Mouse (Mus musculus): ENCODE data around the gene Kif3c. TPM values are rescaled to one million over a fixed set of nuclear protein-coding genes. Genes with fewer than 3 reads are reported as not detected.

Gene Kif3c
- polyA plus RNA-seq, 1 experiment from 2014 or later: 9.5 TPM

- no peak for ATAC-seq (ENCODE audit: insufficient read depth, low FRiP score, low read depth)
- Histone ChIP-seq H3K9ac (no peak overlapping the region), H3K9me3 (no peaks in the 10 kb centered on the region), H3K27ac (no peak overlapping the region), H3K4me2 (no peak overlapping the region), H3K27me3 (replicated peaks) (no peaks in the 10 kb centered on the region), H3K36me3 (no peaks in the 10 kb centered on the region), H3K4me3 (replicated peaks) (no peak overlapping the region), H3K4me1 (no peaks in the 10 kb centered on the region)
- WGBS: 59% methylated on average over 5 of the region's 5 CpGs
Measured at GRCm38 (mm10) chr12:3350136-3350535, 14.8 kb upstream of the Kif3c start.

GRCm38 (mm10) chr12:3352216-3352615, 12.7 kb upstream of the Kif3c start:
- Histone ChIP-seq H3K36me3 (no peaks in the 10 kb centered on the region), H3K4me1 (no peaks in the 10 kb centered on the region), H3K9me3 (no peaks in the 10 kb centered on the region), H3K4me2 (no peak overlapping the region), H3K27me3 (replicated peaks) (no peaks in the 10 kb centered on the region), H3K4me3 (replicated peaks) (no peak overlapping the region), H3K27ac (no peak overlapping the region), H3K9ac (no peak overlapping the region)
- WGBS: 58% methylated on average over 6 of the region's 6 CpGs
- no peak for ATAC-seq (ENCODE audit: insufficient read depth, low FRiP score, low read depth)

- H3K4me3 ChIP-seq (replicated peaks): no peak overlapping the region
- no peak for ATAC-seq (ENCODE audit: insufficient read depth, low FRiP score, low read depth)
- H3K9me3 ChIP-seq: no peaks in the 10 kb centered on the region
- 78% methylated on average over 8 of the region's 8 CpGs for WGBS
- H3K9ac ChIP-seq: no peak overlapping the region
- H3K36me3 ChIP-seq: no peaks in the 10 kb centered on the region
- no peak overlapping the region for H3K4me2 ChIP-seq
- no peaks in the 10 kb centered on the region for H3K27me3 ChIP-seq (replicated peaks)
- no peaks in the 10 kb centered on the region for H3K4me1 ChIP-seq
- no peak overlapping the region for H3K27ac ChIP-seq
Measured at GRCm38 (mm10) chr12:3355068-3355467, 9.9 kb upstream of the Kif3c start.

- peak overlapping the region; percentile 39 for H3K4me2 ChIP-seq
- ATAC-seq (ENCODE audit: insufficient read depth, low FRiP score, low read depth): no peak
- H3K27me3 ChIP-seq (replicated peaks): no peaks in the 10 kb centered on the region
- WGBS: 59% methylated on average over 16 of the region's 16 CpGs
- 0 out of 2 replicates have a peak overlapping the region, but pooled peaks have one; percentile 0 for H3K4me3 ChIP-seq (replicated peaks)
- no peaks in the 10 kb centered on the region for H3K36me3 ChIP-seq
- H3K27ac ChIP-seq: no peak overlapping the region
- no peaks in the 10 kb centered on the region for H3K9me3 ChIP-seq
- no peak overlapping the region for H3K9ac ChIP-seq
- no peaks in the 10 kb centered on the region for H3K4me1 ChIP-seq
Measured at GRCm38 (mm10) chr12:3356824-3357223, 8.1 kb upstream of the Kif3c start.

GRCm38 (mm10) chr12:3359302-3359701, 5.6 kb upstream of the Kif3c start:
- 22% methylated on average over 3 of the region's 3 CpGs for WGBS

GRCm38 (mm10) chr12:3360043-3360442, 4.9 kb upstream of the Kif3c start:
- Histone ChIP-seq H3K36me3 (no peaks in the 10 kb centered on the region), H3K9ac (no peak overlapping the region), H3K27ac (no peak overlapping the region), H3K4me3 (replicated peaks) (no peak overlapping the region), H3K4me1 (no peaks in the 10 kb centered on the region), H3K27me3 (replicated peaks) (no peaks in the 10 kb centered on the region), H3K4me2 (no peak overlapping the region), H3K9me3 (no peaks in the 10 kb centered on the region)
- ATAC-seq (ENCODE audit: insufficient read depth, low FRiP score, low read depth): no peak
- 74% methylated on average over 2 of the region's 2 CpGs for WGBS

More at GRCm38 (mm10) chr12:3359302-3359701, 5.6 kb upstream of the Kif3c start:
- H3K4me1 ChIP-seq: no peaks in the 10 kb centered on the region
- H3K27me3 ChIP-seq (replicated peaks): no peaks in the 10 kb centered on the region
- H3K4me3 ChIP-seq (replicated peaks): no peak overlapping the region
- no peaks in the 10 kb centered on the region for H3K9me3 ChIP-seq
- H3K36me3 ChIP-seq: no peaks in the 10 kb centered on the region
- H3K9ac ChIP-seq: no peak overlapping the region
- no peak overlapping the region for H3K4me2 ChIP-seq
- no peak overlapping the region for H3K27ac ChIP-seq
- no peak for ATAC-seq (ENCODE audit: insufficient read depth, low FRiP score, low read depth)

- H3K4me1 ChIP-seq: peaks cover 14% of the 10 kb centered on the region
- no peak overlapping the region for H3K4me2 ChIP-seq
- H3K27me3 ChIP-seq (replicated peaks): no peaks in the 10 kb centered on the region
- ATAC-seq (ENCODE audit: insufficient read depth, low FRiP score, low read depth): no peak
- H3K9ac ChIP-seq: no peak overlapping the region
- no peak overlapping the region for H3K4me3 ChIP-seq (replicated peaks)
- H3K9me3 ChIP-seq: no peaks in the 10 kb centered on the region
- 87% methylated on average over 5 of the region's 5 CpGs for WGBS
- H3K27ac ChIP-seq: no peak overlapping the region
- H3K36me3 ChIP-seq: peaks cover 4% of the 10 kb centered on the region; the same call in 1 of the 2 replicates
Measured at GRCm38 (mm10) chr12:3364076-3364475, 856 bp upstream of the Kif3c start.

GRCm38 (mm10) chr12:3365449-3366189, 687 bp downstream of the Kif3c start:
- no peaks in the 10 kb centered on the region for H3K27me3 ChIP-seq (replicated peaks)
- H3K36me3 ChIP-seq: peaks cover 7% of the 10 kb centered on the region; the same call in 1 of the 2 replicates
- H3K27ac ChIP-seq: peak overlapping the region; percentile 60
- peaks cover 14% of the 10 kb centered on the region for H3K4me1 ChIP-seq
- WGBS: 3% methylated on average over 31 of the region's 31 CpGs
- H3K9ac ChIP-seq: peak overlapping the region; percentile 57
- no peaks in the 10 kb centered on the region for H3K9me3 ChIP-seq
- ATAC-seq (ENCODE audit: insufficient read depth, low FRiP score, low read depth): peak; percentile 41
- H3K4me2 ChIP-seq: peak overlapping the region; percentile 91
- peak overlapping the region; percentile 80 for H3K4me3 ChIP-seq (replicated peaks)

GRCm38 (mm10) chr12:3366190-3366956, 1.4 kb downstream of the Kif3c start:
- H3K27ac ChIP-seq: no peak overlapping the region
- peaks cover 16% of the 10 kb centered on the region for H3K4me1 ChIP-seq
- peak overlapping the region; percentile 91 for H3K4me2 ChIP-seq
- peak overlapping the region; percentile 80 for H3K4me3 ChIP-seq (replicated peaks)
- H3K27me3 ChIP-seq (replicated peaks): no peaks in the 10 kb centered on the region
- no peak for ATAC-seq (ENCODE audit: insufficient read depth, low FRiP score, low read depth)
- H3K9ac ChIP-seq: no peak overlapping the region
- no peaks in the 10 kb centered on the region for H3K9me3 ChIP-seq
- H3K36me3 ChIP-seq: peaks cover 8% of the 10 kb centered on the region; the same call in 1 of the 2 replicates
- WGBS: 65% methylated on average over 22 of the region's 22 CpGs

- H3K27ac ChIP-seq: no peak overlapping the region
- ATAC-seq (ENCODE audit: insufficient read depth, low FRiP score, low read depth): no peak
Measured at GRCm38 (mm10) chr12:3366957-3367260, 2.0 kb downstream of the Kif3c start.

GRCm38 (mm10) chr12:3368771-3369170, 3.8 kb downstream of the Kif3c start:
- H3K27me3 ChIP-seq (replicated peaks): no peaks in the 10 kb centered on the region
- peak overlapping the region; percentile 35; the same call in 1 of the 2 replicates for H3K27ac ChIP-seq
- no peak for ATAC-seq (ENCODE audit: insufficient read depth, low FRiP score, low read depth)
- peak overlapping the region; percentile 21; the same call in 1 of the 2 replicates for H3K4me2 ChIP-seq
- 33% methylated on average over 3 of the region's 3 CpGs for WGBS
- no peak overlapping the region for H3K4me3 ChIP-seq (replicated peaks)
- peaks cover 17% of the 10 kb centered on the region for H3K4me1 ChIP-seq
- peaks cover 8% of the 10 kb centered on the region; the same call in 1 of the 2 replicates for H3K36me3 ChIP-seq
- no peak overlapping the region for H3K9ac ChIP-seq
- no peaks in the 10 kb centered on the region for H3K9me3 ChIP-seq

More at GRCm38 (mm10) chr12:3366957-3367260, 2.0 kb downstream of the Kif3c start:
- peaks cover 17% of the 10 kb centered on the region for H3K4me1 ChIP-seq
- H3K27me3 ChIP-seq (replicated peaks): no peaks in the 10 kb centered on the region
- H3K36me3 ChIP-seq: peaks cover 8% of the 10 kb centered on the region; the same call in 1 of the 2 replicates
- H3K9me3 ChIP-seq: no peaks in the 10 kb centered on the region
- H3K4me2 ChIP-seq: no peak overlapping the region
- H3K4me3 ChIP-seq (replicated peaks): no peak overlapping the region
- WGBS: 95% methylated on average over 14 of the region's 14 CpGs
- H3K9ac ChIP-seq: no peak overlapping the region
